Mouse (Mus musculus) liver, adult (tissue): ENCODE measurements around the gene Igflr1.

ENCODE experiments used
- GATA4 ChIP-seq: IDR thresholded peaks from 2 replicates; pipeline ENCODE4 v1.6.1; 2014; ENCODE audit warnings: mild to moderate bottlenecking, low read length; ENCODE audit not compliant: insufficient replicate concordance

Gene Igflr1

GRCm38 (mm10) chr7:30564970-30565571 is at the start of gene Igflr1:
TSS of gene Igflr1 (plus strand) at chr7:30565427.
- TF ChIP-seq GATA4, result no peak

DNA sequence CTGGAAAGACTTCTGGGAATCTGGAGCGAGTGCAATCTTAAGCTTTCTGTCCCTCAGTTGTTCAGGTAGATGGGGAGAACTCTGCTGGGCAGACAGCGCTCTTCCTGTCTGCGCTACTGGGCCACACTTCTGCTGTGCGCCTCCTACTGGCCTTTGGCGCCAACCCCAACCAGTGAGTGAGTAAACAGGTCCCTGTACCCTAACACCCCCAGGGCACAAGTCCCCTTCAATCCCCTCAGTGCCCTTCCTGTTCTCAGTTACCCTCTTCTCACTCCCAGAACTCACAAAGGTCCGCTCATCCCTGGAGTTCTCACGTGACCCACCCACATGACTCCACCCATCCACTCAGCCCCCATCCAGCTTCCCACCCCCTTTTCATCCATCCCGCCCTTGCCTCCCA is 46.9 kb upstream of the Igflr1 start:
- TF ChIP-seq GATA4, result no peak

GRCm38 (mm10) chr7:30520396-30520795 is 44.8 kb upstream of the Igflr1 start:
- TF ChIP-seq GATA4, result no peak

DNA sequence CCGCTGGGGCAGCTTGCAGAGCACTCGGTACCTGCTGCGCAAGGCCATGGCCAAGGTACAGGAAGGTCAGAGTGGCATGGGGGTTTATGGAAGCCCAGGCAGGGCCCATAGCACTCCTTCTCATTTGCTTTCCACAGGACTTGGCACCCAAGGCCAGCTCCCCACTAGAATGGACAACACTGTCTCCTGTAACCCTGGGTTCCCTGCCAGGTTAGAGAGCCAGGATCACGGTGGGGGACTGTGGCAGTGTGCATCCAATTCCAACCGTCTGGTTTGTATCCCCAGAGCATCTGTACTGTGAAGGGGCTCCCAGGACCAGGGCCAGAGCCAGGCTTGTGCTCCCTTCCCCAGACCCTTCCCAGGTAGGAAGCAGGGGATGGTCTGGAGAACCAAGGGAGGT is 44.4 kb upstream of the Igflr1 start:
- TF ChIP-seq GATA4, result no peak

DNA sequence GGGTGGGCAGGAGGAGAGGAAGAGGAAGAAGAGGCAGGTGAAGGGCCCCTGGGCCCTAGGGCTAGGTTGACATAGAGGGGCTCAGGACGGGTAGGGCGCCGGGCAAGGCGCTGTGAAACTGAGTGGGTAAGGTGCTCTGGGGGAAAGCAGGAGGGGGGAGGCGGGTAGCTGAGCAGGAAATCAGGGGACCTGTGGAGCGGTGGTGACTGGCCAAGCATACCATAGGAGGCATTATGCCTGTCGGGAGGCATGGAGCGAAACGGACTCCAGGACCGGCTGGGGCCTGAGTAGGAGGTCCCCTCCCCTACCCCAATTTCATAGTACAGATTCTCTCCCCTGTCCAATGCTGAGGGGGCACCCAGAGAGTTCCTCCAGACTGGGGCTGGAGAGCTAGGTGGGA is 42.4 kb upstream of the Igflr1 start:
- TF ChIP-seq GATA4, result no peak

DNA sequence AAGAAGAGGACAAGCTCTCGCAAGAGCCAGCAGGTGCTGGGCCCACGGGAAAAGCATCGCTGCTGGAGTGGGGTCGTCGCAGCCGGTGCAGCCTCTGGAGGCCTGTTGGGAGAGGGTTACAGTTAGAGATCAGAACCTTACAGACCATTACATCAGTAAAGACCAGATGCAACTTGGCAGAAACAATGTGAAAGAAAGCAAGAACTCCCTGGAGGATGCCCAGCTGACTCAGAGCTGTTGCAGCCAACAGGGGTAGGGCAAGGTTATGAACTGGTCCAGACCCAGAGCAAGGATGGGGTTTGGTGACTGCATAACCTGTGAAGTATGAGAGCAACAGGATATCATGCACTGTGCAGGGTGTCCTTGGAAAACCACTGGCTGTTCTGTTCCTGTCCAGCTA is 40.7 kb upstream of the Igflr1 start:
- TF ChIP-seq GATA4, result no peak

DNA sequence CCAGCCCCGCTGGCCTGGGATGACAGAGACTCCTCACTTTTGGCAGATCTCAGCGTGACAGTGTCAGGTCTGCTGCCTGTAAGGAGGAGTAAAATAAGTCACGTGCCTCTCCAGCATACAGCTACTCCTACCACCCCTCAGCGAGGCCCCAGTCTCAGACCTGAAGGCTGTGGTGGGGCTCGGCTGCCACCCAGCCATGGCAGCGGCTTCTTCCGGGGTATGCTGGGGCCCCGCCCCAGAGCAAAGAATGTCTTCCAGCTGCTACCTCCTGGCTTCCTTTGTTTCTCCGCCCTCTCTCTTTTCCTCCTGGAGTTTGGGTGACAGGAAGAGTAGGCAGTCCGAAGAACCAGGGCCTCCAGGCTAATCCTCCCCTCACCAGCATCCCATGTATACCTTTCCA is 39.3 kb upstream of the Igflr1 start:
- TF ChIP-seq GATA4, result no peak

GRCm38 (mm10) chr7:30526399-30526798 is 38.8 kb upstream of the Igflr1 start:
- no peak for TF ChIP-seq GATA4

GRCm38 (mm10) chr7:30526981-30527380 is 38.2 kb upstream of the Igflr1 start:
- no peak for TF ChIP-seq GATA4

DNA sequence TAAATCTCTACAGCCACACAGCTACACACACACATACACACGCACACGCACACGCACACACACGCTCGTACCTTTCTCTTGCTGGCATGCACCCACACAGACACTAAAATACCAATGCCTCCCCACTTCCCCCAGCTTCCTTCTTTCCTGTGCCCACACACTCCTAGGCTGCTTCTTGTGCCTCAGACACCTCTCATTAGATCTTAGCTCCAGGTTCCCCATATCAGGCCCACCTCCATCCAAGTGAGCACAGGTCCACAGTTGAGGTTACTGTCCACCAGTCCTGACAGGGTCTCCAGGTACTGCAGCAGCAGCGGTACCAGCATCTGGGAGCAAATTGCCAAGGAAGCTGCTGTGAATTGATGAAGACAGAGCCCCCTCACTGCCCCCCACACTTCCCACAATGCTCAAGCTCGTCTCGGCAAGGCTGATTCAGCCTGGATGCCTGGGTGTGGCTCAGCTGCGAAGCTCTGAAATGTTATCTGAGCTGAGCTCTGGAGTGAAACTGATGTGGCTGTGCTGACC is 33.9 kb upstream of the Igflr1 start:
- TF ChIP-seq GATA4, result no peak

DNA sequence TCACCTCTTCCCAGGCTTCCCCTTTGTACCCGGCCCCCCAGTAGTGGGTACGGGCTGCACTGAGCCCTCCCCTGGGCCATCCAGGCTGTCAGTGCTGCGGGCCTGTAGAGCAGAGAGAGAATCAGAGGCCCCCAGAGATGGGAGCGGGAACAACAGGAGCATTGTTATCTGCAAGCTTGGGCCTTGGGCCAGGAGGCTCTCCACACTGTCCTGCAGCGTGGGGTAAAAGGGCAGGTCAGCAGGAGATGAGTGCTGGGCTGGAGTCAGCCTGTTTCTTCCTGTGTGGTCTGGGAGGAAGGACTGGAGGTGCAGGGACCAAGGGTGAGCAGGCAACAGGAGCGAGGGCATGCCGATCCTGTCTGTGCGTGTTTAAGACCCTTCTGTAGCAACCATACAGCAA is 32.3 kb upstream of the Igflr1 start:
- peak; percentile 53; the same call in 1 of the 2 replicates for TF ChIP-seq GATA4

GRCm38 (mm10) chr7:30533941-30534632 is 31.1 kb upstream of the Igflr1 start:
- no peak for TF ChIP-seq GATA4

DNA sequence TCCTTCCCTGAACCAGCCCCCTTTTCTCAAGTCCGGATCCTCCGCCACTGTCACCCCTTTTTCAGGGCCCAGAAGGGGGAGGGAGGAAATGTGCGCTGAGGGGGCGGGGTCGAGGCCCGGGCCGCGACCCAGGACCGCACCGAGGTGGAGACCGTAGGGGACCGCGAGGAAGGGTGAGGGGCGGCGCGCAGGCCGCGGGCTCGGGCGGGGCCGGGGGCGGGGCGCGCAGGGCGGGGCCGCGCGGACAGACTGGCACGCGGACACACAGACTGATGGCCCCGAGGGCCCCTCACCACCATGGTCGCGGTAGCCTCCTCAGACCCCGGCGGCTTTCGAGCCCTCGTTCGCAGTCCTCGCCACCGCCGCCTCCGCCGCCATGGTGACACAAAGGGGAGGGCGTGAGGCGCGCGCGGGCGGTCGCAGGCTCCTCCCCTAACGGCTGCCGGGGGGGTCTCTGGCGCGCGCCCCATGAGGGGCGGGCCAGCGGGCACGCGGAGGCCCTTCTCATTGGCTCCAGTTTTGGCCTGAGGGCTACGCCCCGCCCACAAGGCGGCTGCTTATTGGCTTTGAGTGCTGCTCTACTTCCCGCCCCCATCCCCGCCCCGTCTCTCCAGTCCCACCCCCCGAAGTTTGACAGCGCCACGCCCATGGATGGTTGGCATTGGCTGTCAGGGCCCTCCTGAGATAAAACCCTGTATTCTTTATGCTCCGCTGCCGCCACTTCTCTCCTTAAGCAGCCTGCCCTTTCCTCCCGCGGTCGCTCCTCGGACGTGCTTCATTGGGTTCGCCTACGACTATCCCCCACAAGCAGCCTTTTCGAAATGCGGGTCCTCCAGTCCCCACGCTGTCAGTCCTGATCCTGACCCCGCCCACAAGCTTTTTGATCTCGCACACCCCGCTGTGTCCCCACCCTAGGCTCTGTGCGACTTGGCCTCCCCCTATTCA is 30.3 kb upstream of the Igflr1 start, which contains the start of gene Arhgap33:
TSS of gene Arhgap33 (minus strand) at position 428 of the 945 bp plus-strand sequence.
- TF ChIP-seq GATA4, result no peak

GRCm38 (mm10) chr7:30540572-30540971 is 24.7 kb upstream of the Igflr1 start:
- TF ChIP-seq GATA4, result no peak

GRCm38 (mm10) chr7:30544327-30544726 is 20.9 kb upstream of the Igflr1 start:
- TF ChIP-seq GATA4, result no peak
